Mouse (Mus musculus) urinary bladder, postnatal 25 days (tissue): Measurements from ENCODE around the gene Lgals12.

Experiments
- DNase-seq: peaks from one replicate; pipeline ENCODE4 v3.0.0; 2022; ENCODE audit warnings: low spot score

The Lgals12 gene

DNA sequence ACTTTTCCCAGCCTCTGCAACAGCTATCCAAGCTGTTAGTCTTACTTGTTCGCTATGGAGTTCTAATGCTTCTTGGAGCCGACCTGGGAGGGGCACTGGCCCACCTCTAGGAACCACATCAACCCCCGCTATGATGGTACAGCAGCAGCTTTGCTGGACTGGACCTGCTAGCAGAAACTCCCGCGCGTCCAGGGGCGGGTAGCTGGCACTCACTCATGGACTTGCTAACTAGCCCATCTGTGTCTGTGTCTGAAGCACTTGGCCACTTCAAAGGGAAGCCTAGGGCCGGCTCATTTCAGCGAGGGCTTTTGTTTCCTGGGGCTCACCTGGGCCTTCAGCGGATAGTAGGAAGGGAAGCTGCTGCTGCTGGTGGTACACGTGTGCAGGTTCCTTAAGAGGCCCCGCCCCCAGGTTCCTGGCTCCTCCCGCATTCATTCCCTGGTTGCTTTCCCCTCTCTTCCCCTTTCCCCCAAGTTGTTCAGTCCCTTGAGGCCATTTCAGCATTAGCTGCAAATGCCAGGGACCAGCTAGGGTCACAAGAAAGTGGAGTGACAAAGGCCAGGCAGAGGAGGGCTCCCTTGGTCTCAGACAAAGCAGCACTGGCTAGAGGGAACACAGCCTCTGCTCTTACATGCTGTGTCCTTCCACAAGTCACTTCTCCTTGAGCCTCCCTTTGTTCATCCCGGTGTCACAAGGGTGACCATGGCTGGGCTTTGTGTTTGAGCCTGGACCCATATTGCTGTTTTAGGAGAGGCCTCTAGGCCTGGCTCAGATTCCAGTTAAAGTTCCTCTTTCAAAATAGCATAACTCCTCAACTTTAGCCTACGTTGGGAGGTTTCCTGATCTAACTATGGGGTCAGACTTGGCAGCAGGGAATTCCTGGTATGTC lies at the start of gene Lgals12:
Gene Lgals12 (minus strand): TSS at position 393 of the 889 bp plus-strand sequence.
- no peak for DNase-seq

DNA sequence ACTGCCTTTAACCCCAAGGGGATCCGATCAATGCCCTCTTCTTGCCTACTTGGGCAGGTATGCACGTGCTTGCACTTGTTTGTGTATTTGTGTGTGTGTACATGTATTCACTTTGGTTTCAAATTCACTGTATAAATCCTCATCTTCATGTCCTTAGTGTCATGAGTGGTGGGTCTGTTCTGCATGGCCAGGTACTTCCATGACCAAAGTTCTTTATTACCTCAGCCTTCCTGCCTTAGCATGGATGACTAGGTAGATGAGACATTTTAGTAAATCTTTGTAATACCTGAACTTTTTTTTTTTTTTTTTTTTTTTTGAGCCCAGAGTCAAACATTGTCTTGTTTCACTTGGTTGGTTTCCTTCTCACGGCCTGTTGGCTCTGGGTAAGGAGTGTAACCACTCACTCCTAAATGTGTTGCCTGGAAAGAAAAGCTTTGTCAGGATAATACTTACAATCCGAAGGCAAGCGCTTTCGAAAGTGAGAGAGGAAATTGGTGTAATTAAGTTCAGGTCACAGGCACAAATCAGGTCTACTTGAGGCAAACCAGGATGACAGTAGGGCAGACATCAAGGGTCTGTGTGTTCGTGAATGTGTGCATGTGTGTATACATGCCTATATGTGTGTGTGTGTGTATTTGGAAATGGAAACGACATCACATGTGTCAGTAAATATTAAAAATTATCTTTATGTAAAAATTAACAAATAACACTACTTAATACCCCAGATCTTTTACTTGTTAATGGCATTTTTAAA lies 42.1 kb upstream of the Lgals12 start:
- no peak for DNase-seq

DNA sequence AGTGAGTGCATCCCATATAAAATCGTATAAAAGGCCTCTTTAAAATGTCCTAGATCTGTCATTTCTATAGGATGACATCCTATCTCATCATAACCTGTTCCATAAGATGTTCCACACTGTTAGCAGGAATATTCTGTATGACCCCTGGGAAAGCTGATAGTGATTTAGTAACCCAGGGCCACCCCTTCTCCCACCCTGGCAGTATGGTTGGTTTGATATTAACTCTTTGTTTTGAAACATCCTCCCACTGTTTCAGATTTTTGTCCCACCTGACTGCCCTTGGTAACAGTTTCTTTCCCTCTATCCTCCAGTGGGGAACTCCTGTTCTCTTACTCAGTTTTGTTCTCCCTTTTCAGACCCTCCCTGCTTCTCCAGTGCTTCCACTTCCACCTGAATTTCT lies 26.8 kb upstream of the Lgals12 start:
- no peak for DNase-seq

DNA sequence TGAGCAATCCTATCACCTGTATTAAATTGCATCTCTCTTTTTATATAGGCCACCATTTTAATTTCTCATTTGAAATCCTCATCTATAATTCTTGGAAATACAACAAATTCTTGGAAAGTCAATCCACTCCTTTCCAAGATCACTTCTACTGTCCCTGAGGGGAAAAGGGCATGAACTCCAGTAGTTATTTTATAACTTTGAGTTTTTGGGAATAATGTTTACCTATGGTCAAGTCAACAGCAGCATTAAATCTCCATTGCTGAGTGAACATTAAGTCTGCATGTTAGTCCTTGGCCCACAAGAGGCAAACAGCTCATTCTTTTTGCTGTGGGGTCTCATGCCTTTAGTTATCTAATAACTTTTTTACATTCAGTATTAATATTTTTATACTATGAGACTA lies 26.0 kb upstream of the Lgals12 start:
- no peak for DNase-seq

DNA sequence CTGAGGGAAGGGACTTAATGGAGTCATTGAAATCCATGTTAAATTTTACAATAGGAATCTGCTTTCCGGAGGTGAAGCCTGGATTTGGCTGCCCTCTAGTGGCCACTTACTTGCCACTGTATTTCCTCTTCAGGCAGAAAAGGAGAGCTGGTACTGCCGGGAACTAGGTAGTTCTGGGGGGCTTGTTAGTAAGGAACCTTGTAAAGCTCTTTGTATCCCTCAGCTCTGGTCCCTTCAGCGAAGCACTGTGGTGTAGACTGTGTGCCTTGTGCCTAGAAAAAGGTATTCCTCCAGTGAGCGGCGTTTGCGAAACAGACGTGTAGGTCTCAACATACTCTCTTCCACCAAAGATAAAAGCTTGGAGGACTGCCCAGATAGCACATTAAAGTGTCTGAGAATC lies 10.7 kb upstream of the Lgals12 start:
- peak; percentile 51 for DNase-seq

DNA sequence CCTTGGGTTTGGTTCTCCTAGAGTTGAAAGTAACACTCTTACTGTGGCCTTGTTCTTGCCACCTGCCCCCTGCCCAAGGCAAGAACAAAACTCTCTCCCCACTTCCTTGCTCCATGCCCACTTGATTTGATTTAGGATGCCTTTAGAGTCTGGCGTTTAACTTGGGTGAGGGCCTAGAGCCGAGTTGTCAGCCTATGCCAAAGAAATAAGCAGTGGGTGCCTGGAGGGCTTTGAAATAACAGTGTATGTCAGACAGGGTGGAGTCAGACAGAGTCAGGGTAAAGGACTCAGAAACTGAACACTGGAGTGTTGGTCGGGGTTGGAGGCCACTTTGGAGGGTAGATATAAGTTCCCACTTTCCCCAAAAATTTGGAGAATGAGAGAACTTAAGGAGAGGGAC lies 10.1 kb upstream of the Lgals12 start:
- no peak for DNase-seq

DNA sequence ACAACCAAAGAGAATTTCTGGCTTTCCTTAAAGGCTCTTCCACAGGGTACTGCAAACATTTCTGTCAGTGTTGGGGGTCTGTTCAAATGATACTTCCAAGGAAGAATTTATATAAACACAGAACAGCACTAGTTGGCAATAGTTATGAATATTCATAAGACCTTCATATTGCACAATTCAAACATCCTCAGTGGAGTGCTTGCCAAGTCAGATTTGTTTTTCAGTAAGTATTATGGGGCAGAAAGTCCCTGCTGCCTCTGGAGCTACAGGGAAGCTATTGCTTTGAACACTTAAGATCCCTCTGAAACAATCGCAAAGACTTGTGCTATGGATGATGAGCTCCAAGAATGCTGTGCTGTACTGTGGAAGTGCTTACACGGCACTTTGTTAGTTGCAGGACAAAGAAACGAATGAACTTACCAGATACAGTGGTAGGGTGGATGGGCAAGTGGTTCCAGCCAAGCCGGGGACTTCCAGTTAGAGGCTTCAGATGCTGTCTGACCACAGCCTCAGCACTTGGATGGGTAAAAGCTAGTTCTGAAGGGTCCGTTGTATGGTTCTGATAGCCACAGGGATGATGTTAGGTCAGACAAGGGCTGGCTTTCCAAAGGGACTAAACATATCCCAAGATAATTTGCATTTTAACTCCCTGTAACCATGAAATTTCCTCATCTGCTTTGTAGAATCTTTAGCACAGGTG lies 9.4 kb upstream of the Lgals12 start:
- DNase-seq, result no peak

DNA sequence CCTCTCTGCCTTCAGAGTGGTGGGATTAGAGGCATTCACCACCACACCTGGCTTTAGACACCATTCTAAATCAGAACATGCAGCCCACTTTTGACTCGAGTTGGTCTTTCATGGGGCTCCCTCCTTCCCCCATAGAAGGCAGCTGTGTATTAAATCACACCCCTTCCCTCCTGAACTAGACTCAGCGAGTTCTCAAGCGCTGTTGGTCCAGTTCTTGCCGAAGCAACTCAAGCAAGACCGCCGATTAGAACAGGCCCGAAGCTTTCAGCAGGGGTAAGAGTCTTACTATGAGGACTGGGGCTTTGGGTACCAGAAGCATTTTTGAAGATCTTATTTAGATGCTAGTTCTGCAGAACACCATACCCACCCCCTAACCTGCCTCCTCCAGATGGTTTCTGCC lies 6.2 kb upstream of the Lgals12 start:
- no peak for DNase-seq

DNA sequence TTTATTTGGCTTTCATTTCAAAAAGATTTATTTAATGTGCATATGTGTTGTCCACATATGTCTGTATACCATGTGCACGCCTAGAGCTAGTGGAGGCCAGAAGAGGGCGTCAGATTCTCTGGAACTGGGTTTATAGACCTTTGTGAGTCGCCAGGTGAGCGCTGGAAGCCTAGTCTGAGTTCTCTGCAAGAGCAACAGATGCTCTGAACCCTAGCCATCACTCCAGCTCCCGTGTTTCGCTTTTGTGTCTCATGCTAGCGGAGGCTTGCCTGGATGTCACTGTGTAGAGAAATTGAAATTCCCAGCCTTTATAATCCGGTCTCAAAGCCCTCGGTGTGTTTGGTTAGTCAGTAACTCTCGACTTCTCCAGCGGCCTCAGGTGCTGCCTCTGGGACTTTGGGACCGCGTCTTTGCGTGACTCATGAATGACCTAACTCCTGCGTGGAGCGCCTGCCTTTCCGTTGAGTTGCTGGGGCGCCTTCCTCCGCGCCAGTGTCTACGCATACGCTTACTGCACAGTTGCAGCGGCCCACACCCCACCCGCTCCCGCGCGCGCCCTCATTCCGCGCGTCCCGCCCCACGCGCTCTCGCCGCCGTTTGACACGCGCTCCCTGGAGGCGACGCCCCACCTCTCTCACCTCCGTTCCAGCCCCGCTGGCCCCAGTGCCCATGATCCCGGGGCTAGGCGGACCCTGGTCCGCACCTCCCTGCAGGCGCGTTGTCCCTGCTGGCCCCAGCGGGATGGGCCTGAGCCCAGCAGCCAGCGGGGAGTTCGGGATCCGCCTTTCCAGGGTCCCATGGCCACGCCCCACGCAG lies 5.2 kb upstream of the Lgals12 start, which contains the start of gene Hrasls5:
Gene Hrasls5 (plus strand): TSS at position 600 of the 816 bp plus-strand sequence.
- DNase-seq, result peak; percentile 19

DNA sequence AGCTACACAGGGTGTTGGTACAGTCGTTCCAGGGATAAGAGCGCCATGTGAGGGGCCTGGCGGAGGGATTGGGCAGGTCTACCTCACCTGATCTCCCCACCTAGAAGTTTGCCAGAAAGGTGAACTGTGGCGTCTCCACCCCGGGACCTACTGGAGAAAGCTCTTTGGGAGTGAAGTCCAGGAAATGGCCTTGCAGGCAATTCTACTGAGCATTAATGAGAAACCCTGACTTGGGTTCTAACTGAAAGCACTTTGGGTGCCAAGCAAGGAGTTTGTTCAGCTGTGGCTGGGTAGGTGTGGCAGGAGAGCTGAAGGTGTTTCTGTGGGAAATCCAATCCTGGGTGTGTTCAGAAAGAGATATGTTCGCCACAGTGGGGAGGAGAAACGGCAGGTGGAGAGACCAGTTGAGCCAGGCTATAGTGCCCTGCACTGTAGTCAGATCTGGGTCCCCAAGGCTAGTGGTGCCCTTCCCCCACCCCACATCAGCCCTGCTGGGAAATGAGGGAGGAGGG lies 753 bp upstream of the Lgals12 start:
- DNase-seq, result no peak

DNA sequence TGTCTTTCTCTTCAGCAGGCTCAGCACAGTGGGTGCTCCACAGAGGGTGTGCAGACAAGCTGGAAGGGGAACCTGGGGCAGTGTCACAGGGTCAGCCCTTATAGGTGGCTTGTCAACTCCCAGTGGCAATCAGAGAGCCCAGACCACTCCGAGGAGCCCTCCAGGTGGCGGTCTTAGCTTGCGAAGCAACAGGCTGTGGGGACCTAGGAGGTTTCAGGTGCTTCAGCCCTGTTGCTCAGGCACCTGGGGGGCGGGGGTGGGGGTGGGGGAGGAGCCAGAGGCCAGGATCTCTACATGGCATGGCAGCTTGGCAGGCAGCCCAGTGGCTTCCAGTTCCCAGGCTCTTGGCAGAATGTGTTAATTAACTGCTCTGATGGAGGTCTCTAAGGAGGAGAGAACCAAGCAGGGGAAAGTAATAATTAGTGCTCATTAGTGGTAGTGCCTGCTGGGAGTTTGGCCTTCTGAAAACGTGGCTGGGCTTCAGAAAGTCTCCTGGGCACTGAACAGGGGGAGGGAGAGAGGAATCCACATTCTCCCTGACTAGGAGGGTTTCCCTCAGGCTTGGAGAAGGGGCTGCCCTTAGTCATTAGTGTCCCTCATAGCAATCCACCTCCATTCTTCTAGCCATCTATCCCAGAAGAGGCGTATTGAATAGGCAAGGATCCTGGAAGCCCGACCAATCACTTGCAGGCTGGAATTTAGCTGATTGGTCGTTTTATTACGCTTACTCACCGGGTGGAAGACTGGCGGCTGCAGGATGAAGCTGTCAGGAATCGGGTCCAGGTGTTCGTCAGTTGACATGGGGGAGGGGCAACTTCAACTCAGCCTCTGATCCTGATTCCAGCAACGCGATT lies 836 bp downstream of the Lgals12 start:
- peak; percentile 12 for DNase-seq

DNA sequence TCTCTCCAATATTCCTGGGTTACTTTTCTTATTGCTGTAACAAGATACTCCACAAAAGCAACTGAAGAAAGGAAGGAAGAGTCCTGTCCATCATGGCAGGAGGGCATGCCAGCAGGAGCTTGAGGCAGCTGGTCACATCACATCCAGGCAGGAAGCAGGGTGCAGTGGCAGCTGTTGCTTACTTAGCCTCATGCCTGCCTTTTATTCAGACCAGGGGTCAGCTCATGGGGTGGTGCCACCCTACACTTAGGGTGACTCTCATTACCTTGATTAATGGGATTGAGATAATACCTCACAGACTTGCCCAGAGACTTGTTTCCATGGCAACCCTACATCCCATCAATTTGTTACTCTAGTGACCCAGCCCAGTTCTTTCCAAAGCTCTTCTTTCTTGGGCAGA lies 2.0 kb downstream of the Lgals12 start:
- DNase-seq, result no peak

DNA sequence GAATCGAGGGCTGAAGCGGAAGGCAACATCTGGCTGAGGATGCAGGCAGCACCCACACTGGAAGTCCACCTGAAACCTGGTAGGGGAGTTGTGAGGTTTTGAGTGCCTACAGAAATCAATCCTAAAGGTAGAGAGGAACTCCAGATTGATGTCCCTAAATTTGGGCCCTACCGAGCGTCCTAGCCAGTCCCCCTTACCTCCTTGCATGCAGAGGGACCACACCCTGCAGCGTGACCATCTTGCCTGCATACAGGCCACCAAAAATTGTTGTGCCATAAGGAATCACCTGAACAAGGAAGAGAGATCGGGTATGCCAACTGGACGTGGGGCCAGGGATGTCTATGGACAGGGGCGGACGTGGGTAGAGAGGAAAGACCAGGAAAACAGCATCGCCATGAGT lies 2.9 kb downstream of the Lgals12 start:
- DNase-seq, result no peak

DNA sequence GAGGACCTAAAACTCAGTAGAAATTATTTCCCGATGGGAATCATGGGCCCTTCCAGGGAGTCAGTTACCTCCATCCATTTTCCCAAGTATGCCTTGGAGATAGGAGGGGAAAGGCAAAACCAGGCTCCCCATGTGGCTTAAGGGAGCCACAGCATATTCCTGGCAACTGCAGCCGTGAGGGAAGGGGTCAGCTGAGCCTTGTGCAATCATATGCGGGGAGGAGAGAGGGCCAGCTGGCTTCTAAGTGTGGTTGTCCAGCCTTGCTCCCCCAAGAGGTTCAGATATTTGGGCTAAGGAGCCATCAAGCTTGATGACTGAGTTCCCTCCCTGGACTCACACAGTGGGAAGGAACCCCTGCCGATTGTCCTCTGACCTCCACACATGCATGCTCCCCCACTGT lies 5.4 kb downstream of the Lgals12 start:
- DNase-seq, result no peak

DNA sequence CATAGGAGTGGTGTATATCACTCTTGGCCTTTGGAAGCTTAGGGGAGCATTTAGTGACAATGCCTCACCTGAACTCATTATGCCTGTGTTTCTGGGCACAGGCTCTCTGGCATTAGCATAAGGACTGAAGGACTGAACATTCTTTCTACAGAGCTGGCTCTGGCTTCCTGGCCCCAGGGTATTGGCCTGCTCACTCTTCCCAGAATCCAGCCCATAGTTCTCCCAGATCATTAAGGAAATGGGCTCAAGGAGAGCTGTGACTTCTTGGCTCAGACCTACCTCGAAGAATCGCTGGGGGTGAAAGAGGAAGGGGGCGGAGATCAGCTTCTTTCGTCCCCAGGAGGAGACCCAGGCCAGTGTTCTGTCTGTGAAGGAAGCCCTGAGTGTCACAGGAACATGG lies 8.5 kb downstream of the Lgals12 start:
- DNase-seq, result no peak

DNA sequence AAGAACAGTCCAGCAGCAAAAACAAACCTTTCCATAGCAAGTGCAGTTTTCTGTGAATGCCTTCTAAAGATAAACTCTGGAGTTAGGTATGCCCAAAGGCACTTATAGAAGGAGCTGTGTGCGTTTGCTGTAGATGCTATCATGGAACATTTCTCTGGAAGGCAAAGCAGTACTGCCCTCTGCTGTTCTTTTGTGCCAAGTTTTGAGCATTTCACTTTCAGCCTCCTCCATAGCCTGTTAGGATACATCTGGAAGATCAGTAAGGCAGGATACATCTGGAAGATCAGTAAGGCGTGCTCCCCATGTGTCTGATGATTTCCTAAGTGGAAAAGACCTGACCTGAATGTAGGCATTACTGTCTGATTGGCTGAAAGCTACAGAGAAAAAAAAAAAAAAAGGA lies 11.5 kb downstream of the Lgals12 start:
- peak; percentile 21 for DNase-seq

DNA sequence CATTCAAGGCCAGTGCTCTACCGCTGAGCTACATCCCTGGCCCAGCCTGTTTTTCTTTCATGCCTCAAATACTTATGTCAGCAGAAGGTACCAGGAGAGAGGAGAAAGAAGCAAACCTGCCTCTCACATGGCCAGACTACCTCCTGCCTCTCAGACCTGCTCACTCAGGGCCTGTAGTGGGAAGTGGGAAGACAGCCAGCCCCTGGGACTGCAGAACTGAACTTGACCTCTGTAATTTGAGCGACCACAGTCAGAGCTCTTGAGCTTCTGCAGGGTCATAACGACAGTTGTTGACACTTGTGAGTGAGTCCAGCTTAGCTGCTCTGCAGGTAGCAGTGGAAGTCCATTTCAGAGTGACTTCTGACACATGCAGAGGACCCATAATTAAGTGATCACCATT lies 15.0 kb downstream of the Lgals12 start:
- DNase-seq, result no peak

DNA sequence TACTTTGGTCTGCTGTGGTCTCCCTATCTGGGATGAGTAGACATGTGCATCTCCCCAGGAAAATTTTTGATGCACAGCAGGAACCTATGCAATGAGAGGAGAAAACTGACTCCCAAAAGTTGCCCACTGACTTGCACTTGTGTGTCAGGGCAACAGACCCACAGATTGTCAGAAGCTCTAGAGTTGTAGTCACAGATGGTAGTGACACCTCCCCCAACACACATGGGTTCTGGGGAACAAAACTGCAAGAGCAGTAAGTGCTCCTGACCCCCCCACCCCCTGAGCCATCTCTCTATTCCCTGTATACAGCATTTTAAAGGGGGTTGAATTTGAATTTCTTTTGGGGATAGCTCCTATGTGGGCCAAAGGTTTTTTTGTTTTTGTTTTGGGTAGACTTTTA lies 16.2 kb downstream of the Lgals12 start:
- DNase-seq, result no peak

DNA sequence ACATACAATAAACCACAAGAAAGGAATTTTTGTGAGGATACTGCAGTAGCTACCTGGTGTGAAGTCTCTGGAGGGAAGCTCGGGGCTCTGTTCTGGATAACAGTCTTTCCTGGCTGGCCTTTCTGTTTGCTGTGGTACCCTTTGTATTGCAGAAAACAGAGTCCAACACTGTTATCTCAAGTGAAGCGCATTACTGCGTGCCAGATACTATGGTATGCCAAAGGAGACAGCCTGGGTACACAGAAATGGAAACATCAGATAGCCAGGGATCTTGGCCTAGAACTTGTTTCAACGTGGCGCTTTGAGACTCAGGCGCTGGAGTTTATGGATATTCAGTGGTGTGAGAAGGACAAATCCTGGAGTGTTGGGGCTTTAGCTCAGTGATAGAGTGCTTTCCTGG lies 21.2 kb downstream of the Lgals12 start:
- DNase-seq, result no peak

DNA sequence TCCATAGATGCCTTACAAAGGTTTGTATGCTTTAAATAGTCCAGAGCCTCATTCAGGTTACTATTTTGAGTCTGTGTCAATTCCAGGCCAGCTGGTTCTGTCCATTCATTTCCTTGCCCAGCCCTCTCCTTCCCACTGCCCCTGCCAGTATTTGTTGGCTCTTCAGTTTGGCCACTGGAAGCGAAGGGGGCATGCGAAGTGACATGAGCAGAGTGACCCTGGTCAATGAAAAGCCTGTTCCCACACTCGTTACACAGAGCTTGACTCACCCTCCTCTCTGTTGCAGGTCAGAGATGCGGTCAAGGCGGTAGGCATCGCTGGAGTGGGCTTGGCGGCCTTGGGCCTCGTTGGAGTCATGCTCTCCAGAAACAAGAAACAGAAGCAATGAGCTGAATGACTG lies 21.7 kb downstream of the Lgals12 start:
- DNase-seq, result no peak

DNA sequence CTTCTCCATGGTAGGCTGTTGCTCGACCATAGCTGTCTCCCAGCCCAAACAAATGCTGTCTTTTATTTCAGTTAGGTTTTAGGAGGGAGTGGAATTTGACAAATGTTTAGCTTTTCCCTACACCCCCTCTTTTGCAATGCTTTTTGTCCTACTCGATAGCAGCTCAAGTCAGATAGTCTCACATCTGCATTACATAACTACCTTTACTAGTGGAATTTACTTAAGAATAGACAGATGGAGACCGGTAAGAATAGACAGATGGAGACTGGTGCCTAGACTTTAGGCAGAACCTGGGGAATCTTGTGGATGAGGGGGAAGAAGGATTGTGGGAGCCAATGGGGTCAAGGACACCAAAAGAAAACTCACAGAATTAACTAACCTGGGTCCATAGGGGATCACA lies 23.4 kb downstream of the Lgals12 start:
- DNase-seq, result no peak
